In genomic region chr4:127419062-127419785, GRCm38 (mm10) we compare ENCODE assay signal across 9 mouse cellular contexts.
A peak's percentile ranks its signal among the peaks of the same experiment; 100 is the strongest.
DNase-seq lines count a peak whose midpoint lies in the region; ATAC-seq and TF ChIP-seq lines count a peak whose summit lies in the region.
"Had no signal": no experiment of that assay in that cellular context is flagged by ENCODE, and none has a peak within 500 bp of the region (broad histone marks: within the 10 kb centered on the region; RNA-seq: fewer than 3 reads in every experiment).

No protein-coding gene starts in this region.

- no peaks in the 10 kb centered on the region for H3K27me3 ChIP-seq in forebrain, embryonic 13.5 days
- H3K27me3 ChIP-seq in intestine, postnatal 0 days (replicated peaks; ENCODE audit: control insufficient read depth, insufficient read depth, low read length): no peaks in the 10 kb centered on the region
- H3K27me3 ChIP-seq in neural tube, embryonic 13.5 days: no peaks in the 10 kb centered on the region
- H3K27me3 ChIP-seq: CH12.LX had no signal

- no peaks in the 10 kb centered on the region for H3K36me3 ChIP-seq in forebrain, embryonic 13.5 days (ENCODE audit: poor library complexity, severe bottlenecking)
- H3K36me3 ChIP-seq in intestine, postnatal 0 days (ENCODE audit: control insufficient read depth, insufficient read depth): no peaks in the 10 kb centered on the region
- H3K36me3 ChIP-seq in neural tube, embryonic 13.5 days: no peaks in the 10 kb centered on the region

- no peak overlapping the region for H3K4me3 ChIP-seq in forebrain, embryonic 13.5 days
- H3K4me3 ChIP-seq in intestine, postnatal 0 days (ENCODE audit: low read depth, low read length): no peak overlapping the region
- H3K4me3 ChIP-seq in neural tube, embryonic 13.5 days: no peak overlapping the region

- no peak overlapping the region for H3K9ac ChIP-seq in forebrain, embryonic 13.5 days
- H3K9ac ChIP-seq in intestine, postnatal 0 days (ENCODE audit: low read depth, low read length): no peak overlapping the region
- H3K9ac ChIP-seq in neural tube, embryonic 13.5 days: peak overlapping the region; percentile 47

- H3K27ac ChIP-seq in forebrain, embryonic 13.5 days: peak overlapping the region; percentile 70
- H3K27ac ChIP-seq in intestine, postnatal 0 days (ENCODE audit: low read depth, low read length): no peak overlapping the region
- peak overlapping the region; percentile 91 for H3K27ac ChIP-seq in neural tube, embryonic 13.5 days (replicated peaks)

- peak; percentile 79 for ATAC-seq in forebrain, embryonic 13.5 days
- ATAC-seq in intestine, postnatal 0 days: no peak
- ATAC-seq in neural tube, embryonic 13.5 days (ENCODE audit: low read depth): peak; percentile 89
- no peak for ATAC-seq in erythroid progenitor cell, adult 5-6 weeks (replicated peaks; ENCODE audit: low FRiP score, poor library complexity, severe bottlenecking)

- peaks cover 36% of the 10 kb centered on the region for H3K4me1 ChIP-seq in forebrain, embryonic 13.5 days
- H3K4me1 ChIP-seq in intestine, postnatal 0 days (replicated peaks; ENCODE audit: control insufficient read depth, insufficient read depth, low read length): no peaks in the 10 kb centered on the region
- peaks cover 61% of the 10 kb centered on the region for H3K4me1 ChIP-seq in neural tube, embryonic 13.5 days (replicated peaks)

- DNase-seq in heart, adult 18-20 months: peak; percentile 15 to 32
- no peak for DNase-seq in heart, adult 8-10 months (ENCODE audit: low spot score)
- DNase-seq in adrenal gland, postnatal 10 days: peak; percentile 77
- no peak for DNase-seq in frontal cortex, postnatal 14 days (ENCODE audit: low spot score in 2 of 2)

- H3K9me3 ChIP-seq in forebrain, embryonic 13.5 days (replicated peaks): no peaks in the 10 kb centered on the region
- H3K9me3 ChIP-seq in intestine, postnatal 0 days (ENCODE audit: control insufficient read depth): no peaks in the 10 kb centered on the region
- no peaks in the 10 kb centered on the region for H3K9me3 ChIP-seq in neural tube, embryonic 13.5 days

- WGBS in forebrain, embryonic 13.5 days: 18% methylated on average over 22 of the region's 22 CpGs
- 9% methylated on average over 22 of the region's 22 CpGs for WGBS in intestine, postnatal 0 days
- WGBS in neural tube, embryonic 13.5 days: 8% methylated on average over 22 of the region's 22 CpGs

- peak overlapping the region; percentile 33 for H3K4me2 ChIP-seq in forebrain, embryonic 13.5 days
- H3K4me2 ChIP-seq in intestine, postnatal 0 days (replicated peaks; ENCODE audit: low read depth): peak overlapping the region; percentile 10; the same call in 1 of the 2 replicates
- peak overlapping the region; percentile 38 for H3K4me2 ChIP-seq in neural tube, embryonic 13.5 days

- no peak for TF ChIP-seq CTCF in intestine, postnatal 0 days (IDR thresholded peaks at IDR 0.05; ENCODE audit: low read depth)

Comparison
In these comparisons a context has a peak if more than half of its experiments do, and no peak if none do; other contexts are left out.
1. DNase-seq: peak in heart, adult 18-20 months (2 of 2) and adrenal gland, postnatal 10 days (single experiment); none in heart, adult 8-10 months (single experiment) and frontal cortex, postnatal 14 days (0 of 2).
2. ATAC-seq: peak in forebrain, embryonic 13.5 days (single experiment) and neural tube, embryonic 13.5 days (single experiment); none in intestine, postnatal 0 days (single experiment) and erythroid progenitor cell, adult 5-6 weeks (single experiment).
3. Peak in every context shown above with its lines, with median percentiles within 50 percentile points of each other: H3K4me2 ChIP-seq.